Mouse (Mus musculus) adrenal gland, adult (tissue): ENCODE results near the gene Tjp1.

Source experiments
- DNase-seq, 2 experiments: peaks; one replicate each; pipeline ENCODE4 v3.0.0; 2022 to 2023; ENCODE audit warnings: low spot score in 1 of 2; ENCODE audit not compliant: inconsistent age in 2 of 2

Tjp1 gene

GRCm38 (mm10) chr7:65275761-65276160 is 251.8 kb downstream of the Tjp1 start:
- DNase-seq: peak in 1 of 2 experiments; percentile 5

- DNase-seq: peak in 1 of 2 experiments; percentile 7
Measured at GRCm38 (mm10) chr7:65274216-65274615, 253.4 kb downstream of the Tjp1 start.

GRCm38 (mm10) chr7:65249656-65250055 is 277.9 kb downstream of the Tjp1 start:
- peak in 1 of 2 experiments; percentile 16 for DNase-seq
